Mouse (Mus musculus): ENCODE results near the gene Pxt1. TPM values are rescaled to one million over a fixed set of nuclear protein-coding genes. Genes with fewer than 3 reads are reported as not detected.

The Pxt1 gene
- polyA plus RNA-seq (2015; fragmentation: Nextera tagmentation; extraction: Ambion mirVana), result 0.46 and 1.0 TPM in 2 replicates

DNA sequence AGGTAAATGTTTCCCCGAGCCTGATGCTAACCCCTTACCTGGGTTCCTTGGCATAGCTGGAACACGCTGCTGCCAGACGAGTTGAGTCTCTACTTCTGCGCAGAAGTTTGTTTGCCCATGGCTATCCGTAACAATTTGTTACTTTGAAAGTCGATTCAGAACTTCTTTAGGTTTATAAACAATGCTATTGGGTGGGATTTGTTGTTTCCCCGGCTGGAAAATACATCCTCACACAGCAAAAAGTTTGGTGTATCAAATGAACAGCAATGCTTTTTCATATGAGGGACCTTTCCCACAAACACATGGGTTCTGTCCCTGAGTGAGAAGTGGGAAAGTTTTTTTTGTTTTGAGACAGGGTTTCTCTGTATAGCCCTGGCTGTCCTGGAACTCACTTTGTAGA is at the start of gene Pxt1:
TSS of gene Pxt1 (minus strand) at position 101 of the 400 bp plus-strand sequence.

GRCm38 (mm10) chr17:28951831-28952799 is 8.5 kb upstream of the Pxt1 start, which contains the start of gene Kctd20:
TSS of gene Kctd20 (plus strand) at chr17:28951950.

GRCm38 (mm10) chr17:28915060-28915628 is 28.5 kb downstream of the Pxt1 start, which contains the start of gene 4930539E08Rik:
TSS of gene 4930539E08Rik (minus strand) at chr17:28915324.

Other genes starting within 250 kb of the Pxt1 start
- 3.1 and 3.6 TPM in 2 replicates for gene AC170998.1, start 217.8 kb downstream of the Pxt1 start, polyA plus RNA-seq (2015; fragmentation: Nextera tagmentation; extraction: Ambion mirVana)
- 27.5 and 39.9 TPM in 2 replicates for gene Mapk13, start 174.5 kb downstream of the Pxt1 start, polyA plus RNA-seq (2015; fragmentation: Nextera tagmentation; extraction: Ambion mirVana)
- 52.0 and 59.2 TPM in 2 replicates for gene Brpf3, start 142.8 kb downstream of the Pxt1 start, polyA plus RNA-seq (2015; fragmentation: Nextera tagmentation; extraction: Ambion mirVana)
- 0.29 and 0.34 TPM in 2 replicates for gene Pnpla1, start 85.4 kb downstream of the Pxt1 start, polyA plus RNA-seq (2015; fragmentation: Nextera tagmentation; extraction: Ambion mirVana)
- gene 4930539E08Rik, start 28.5 kb downstream of the Pxt1 start, polyA plus RNA-seq (2015; fragmentation: Nextera tagmentation; extraction: Ambion mirVana), result 0.10 and 0.13 TPM in 2 replicates
- 62.8 and 66.8 TPM in 2 replicates for gene Kctd20, start 8.1 kb upstream of the Pxt1 start, polyA plus RNA-seq (2015; fragmentation: Nextera tagmentation; extraction: Ambion mirVana)
- 69.3 and 77.0 TPM in 2 replicates for gene Stk38, start 64.2 kb upstream of the Pxt1 start, polyA plus RNA-seq (2015; fragmentation: Nextera tagmentation; extraction: Ambion mirVana)
- 364 and 382 TPM in 2 replicates for gene Srsf3, start 88.8 kb upstream of the Pxt1 start, polyA plus RNA-seq (2015; fragmentation: Nextera tagmentation; extraction: Ambion mirVana)
- 9.1 and 9.8 TPM in 2 replicates for gene Cdkn1a, start 147.1 kb upstream of the Pxt1 start, polyA plus RNA-seq (2015; fragmentation: Nextera tagmentation; extraction: Ambion mirVana)
- gene Rab44, start 170.3 kb upstream of the Pxt1 start, polyA plus RNA-seq (2015; fragmentation: Nextera tagmentation; extraction: Ambion mirVana), result 14.4 and 21.6 TPM in 2 replicates